Mouse (Mus musculus) kidney, adult 8-10 months (tissue): Measurements from ENCODE around the gene Klhl24.
"Not testable (repeated sequence)": the region's sequence is repeated elsewhere in the genome, so short reads cannot be mapped to it uniquely, and the experiment has no call there.

ENCODE experiments used
- DNase-seq, 2 experiments: peaks; one replicate each; pipeline ENCODE4 v3.0.0; 2022

Gene Klhl24

DNA sequence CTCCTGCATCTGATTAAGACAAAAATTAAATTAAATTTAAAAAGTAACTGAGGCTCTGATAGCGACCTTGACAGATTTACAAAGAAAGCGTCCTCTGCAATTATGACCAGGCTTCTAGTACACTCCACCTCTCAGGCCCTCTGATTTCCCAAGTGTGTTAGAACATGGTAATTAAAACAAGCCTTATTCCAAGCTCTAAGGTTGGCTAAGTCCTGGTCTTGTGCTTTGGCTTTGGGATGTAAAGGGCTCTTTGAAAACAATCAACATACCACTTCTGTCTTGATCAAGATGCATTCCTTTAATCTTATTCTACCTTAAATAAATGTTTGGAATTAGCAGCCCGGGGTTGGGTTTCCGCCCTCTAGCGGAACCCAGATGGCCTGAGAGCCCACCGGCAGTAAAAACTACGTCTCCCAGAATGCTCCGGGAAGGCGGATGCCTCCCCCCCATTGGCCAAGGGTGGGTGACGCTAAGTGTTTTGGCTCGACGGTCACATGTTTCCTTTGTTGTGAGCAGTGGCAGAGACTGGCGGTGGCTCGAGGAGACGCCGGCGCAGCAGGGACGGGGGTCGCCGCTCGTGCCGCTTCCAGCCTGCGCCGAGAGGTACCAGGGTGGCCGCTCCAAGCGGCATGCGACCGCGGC lies at the start of gene Klhl24:
Klhl24 (plus strand) TSS at position 474 of the 642 bp plus-strand sequence.
- peak; percentile 95 to 96 for DNase-seq

DNA sequence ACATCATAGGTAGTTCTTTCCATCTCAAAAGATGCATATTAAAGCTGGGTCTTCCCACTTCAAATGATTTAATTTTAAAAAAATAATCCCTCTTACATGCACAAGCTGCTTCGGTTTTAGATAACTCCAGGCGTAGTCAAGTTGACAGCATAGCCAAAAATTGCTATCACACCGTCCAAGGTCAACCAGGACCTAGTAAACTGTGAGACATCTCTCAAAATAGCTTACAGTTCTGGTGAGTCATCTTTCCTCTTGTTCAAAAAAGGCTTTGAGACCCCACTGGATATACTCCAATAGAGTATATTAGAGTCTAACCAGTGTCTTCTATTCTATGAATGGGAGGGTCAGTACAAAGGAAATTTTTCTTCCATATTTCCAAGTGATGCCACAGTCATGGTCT lies 44.7 kb upstream of the Klhl24 start:
- no peak for DNase-seq

DNA sequence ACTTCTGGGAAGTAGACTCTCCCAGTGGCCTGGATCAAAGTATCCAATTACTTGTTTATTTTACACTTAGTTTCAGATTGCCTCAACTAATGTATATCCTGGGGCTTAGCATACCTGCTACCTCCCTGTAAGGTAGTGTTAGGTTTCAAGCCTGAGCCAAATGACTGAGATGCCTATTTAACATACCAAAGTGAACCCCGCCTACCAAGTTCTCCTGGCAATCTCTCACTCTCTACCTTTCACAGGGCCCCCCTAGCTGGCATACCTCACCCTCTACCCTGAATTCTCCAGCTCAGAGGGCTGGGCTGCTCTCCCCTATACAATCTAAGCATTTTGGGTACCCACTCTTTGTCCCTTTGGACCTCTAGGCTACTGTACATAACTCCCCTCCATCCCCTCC lies 24.6 kb upstream of the Klhl24 start:
- no peak for DNase-seq

DNA sequence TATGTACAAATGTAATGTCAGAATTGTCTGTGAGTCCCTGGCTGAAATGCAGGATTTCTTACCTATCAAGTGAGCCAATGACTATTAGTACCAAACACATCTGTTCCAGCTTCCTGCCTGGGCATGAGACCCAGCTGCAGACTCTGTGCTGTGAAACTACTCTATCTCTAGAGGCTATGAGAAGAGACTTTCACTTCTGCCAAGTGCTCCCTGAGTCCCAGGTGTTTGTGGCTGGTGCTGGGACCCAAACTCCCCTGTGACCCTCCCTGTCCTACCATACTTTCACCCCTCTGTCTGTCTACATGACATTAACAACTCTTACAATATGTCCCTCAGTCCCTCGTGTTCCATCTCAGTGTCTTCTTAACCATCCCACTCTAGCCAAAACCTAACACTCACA lies 20.7 kb upstream of the Klhl24 start:
- DNase-seq, result no peak

DNA sequence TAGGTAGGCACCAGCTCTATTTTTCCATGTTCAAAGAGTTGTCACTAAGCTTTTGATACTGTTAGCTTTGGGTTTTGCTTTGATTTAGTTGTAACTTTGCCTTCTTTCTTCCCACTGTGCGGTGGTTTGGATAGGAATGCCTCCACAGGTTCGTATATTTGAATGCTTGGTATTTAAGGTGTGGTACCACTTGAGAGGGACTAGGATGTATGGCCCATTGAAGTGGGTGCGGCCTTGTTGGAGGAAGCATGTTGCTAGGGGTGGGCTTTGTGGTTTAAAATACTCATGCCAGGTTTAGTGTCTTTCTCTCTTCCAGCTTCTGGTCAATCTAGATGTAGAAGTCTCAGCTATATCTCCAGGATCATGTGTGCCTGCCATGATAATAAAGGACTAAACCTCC lies 17.1 kb upstream of the Klhl24 start:
- no peak for DNase-seq

DNA sequence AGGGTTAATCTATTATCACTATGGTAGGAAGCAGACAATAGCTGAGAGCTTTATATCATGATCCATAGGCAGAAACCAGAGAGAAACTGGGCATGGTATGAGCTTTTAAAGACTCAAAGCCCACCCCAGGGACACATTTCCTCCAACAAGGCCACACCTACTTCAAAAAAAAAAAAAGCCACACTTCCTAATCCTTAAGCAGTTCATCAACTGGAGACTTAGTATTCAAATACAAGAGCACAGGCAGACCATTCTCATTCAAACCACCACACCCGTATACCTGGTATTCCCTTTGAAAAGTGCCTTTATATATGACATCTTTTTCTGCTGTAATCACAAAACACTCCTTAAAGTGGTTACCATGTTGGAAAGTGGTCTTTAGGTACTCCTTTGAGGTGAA lies 12.7 kb upstream of the Klhl24 start:
- DNase-seq, result no peak

DNA sequence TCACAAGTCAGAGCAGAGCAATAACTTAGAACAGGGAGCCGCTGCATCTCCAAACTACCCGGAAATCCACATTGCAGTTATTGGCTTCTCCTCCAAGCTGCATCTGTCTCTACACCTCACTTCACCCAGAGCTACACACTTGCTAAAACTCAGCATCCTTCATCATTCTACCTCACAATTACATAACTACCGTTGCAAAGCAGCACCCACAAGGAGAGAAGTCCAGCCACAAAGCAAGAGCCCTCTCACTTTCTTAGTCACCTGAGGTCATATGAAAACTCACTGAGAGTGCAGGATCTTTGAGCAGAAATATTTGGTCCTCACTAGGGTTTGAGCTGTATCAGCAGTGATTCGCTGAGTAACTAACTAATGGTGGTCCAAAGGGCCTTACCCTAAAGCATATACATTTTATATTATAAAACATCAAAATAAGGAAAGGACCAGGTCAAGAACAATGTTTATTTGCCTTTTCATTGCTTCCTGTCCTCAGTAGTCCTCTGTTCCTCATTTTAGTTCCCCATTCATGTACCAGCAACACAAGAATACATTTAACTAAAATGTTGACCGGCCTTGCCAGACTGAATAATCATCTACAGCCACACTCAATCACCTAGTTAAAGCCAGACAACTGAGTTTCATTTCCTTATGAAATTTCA lies 12.0 kb upstream of the Klhl24 start:
- no peak for DNase-seq

DNA sequence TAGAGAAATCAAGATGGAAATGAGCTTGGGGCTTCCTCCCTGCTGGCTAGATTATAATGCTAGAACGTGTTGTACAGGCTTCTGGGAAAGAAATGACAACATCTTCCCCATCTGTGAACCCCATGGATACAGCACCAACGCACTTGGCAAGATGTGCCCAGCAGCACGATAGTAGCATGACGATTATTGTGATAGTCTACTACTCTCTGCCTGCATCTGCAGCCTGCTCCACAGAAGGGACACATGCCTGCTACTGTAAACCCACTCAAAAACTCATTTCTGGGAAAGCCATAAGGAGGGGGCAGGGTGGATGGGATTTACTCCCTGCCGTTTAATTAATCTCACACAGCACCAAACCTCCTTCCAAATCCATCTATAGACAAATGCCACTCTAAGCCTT lies 10.4 kb upstream of the Klhl24 start:
- DNase-seq, result no peak

DNA sequence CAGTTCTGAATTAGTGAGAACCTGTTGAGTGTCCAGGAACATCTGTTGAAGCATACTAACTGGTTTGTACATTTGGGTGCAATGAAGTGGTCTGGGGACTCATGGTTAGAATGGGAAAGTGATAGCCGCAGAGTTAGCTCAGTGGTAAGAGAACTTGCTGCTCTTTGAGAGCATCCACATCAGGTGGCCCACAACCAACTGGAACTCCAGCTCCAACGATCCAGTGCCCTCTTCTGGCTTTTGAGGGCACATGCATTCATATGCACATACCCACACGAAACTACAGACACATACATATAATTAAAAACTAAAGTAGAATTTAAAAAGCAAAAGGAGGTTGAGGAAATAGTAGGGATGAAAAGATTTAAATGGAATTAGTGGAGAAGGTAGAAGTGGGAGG lies 7.7 kb upstream of the Klhl24 start:
- no peak for DNase-seq

DNA sequence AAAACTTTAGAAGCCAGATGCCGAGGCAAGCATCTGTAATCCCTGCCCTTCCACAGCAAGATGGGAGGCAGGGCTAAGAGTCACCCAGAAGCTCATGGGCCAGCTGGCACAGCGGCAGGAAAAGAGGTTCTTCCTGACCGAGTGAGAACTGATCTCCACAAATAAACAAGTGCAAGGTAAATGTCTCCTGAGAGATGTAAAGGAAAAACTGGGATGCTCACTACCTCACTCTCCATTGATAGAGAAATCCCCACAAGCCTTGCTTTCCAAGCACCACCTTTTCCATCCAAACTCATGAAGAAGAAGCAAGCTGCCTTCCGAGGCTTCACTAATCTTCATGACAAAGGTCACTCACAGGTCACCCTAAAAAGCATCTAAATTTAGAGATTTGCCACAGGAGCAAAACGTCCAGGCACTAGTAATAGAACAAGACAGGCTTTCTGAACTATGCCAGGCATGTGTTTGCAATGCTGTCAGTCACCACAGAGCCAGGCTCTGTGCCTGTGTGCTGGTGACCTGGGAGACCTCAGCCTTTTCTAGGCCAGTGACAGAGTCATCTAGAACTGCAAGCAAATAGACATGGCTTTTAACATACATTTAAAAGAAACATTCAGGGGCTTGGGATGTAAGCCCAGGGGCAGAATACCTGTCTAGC lies 6.3 kb upstream of the Klhl24 start:
- no peak for DNase-seq

DNA sequence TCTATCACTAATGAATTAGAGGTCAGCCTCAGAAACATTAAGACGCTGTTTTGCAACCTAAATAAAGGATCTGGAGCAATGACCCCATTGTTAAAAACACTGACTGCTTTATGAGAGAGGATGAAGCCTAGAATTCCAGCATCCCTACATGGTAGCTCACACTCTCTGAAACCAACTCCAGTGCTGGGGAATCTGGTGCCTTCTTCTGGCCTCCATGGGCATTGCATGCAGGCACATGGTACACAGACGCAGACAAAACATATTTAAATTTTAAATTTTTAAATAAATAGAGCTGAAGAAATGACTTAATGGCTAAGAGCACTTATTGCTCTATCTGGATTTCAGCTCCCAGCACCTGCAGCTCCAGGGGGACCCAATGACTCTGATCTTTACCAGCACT lies 1.4 kb upstream of the Klhl24 start:
- DNase-seq, result peak in 1 of 2 experiments; percentile 37

DNA sequence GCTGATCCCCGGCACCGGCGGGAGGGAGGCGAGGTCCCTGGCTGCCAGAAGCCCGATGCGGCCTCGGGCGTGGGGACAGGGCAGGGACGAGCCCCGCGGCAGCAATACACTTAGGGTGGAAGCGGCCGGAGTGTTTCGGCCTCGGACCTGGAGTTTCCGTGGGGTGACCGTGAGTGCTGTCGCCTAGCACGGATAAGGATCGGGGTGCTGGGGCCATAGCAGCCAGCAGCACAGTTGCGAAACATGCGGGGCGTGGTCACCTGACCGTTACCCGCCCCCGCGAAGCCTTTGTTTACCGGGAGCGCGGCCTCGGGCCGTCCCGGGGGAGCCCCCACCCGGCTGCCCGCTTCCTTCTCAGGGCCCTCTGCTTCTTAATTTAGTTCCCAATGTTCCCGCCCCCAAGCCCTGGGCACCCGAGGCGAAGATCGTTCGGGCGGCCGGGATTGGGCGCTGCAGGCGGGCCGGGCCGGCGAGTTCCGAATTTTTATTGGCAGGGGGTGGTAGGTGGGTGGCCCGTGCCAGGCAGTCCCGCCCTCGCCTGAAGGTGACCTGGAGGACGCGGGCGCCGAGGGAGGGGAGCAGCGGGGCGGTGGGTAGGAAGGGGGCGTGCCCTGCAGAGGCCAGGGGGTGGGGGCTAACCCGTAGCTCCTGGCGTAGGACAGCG lies 501 bp downstream of the Klhl24 start:
- peak; percentile 97 for DNase-seq

DNA sequence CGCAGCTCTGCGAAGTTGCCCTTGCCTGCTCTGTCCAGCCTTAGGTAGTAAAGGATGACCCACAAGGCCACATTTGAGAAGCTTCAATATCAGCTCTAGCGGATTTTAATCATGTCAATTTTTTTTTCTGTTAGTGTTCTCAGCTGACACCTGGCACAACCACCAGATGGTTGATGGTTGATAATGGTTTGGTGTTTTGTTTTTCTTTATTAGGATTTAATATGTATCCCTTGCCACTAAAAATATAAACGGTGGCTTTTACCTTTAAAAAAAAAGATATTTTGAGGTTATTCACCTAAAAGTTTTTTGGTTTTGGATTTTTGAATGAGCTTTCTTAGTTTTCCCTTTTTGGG lies 1.0 kb downstream of the Klhl24 start:
- no peak for DNase-seq

DNA sequence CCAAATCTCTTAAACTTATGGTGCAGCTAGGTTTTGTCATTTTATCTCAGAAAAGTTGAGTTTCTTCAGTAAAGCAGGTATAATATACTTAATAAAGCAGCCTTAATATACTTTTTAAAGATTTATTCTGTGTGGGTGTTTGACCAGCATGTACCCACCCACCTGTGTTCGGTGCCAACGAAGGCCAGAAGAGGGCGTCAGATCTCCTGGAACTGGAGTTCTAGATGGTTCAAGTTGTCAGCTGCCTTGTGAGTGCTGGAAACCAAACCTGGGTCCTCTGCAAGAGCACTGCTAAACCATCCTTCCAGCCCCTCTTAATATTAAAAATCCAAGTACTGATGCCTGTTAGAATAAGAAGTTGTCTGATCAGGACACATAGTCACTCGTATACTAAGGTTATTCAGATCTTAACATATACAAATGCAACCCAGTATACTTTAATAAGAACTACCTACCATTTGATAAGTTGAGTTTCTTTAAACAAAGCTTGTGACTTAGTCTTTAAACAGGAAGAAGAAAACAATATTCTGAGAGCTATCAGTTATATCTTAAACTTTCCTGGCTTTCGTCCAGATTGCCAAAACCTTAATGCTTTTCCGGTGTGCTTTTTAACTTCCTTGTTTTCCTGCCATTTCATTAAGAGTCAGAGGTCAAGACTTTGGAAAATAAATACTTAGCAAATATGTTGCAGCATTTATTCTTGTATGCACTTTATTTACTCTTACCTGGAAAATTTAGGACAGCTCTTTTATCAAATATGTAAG lies 1.7 kb downstream of the Klhl24 start:
- peak in 1 of 2 experiments; percentile 17 for DNase-seq

DNA sequence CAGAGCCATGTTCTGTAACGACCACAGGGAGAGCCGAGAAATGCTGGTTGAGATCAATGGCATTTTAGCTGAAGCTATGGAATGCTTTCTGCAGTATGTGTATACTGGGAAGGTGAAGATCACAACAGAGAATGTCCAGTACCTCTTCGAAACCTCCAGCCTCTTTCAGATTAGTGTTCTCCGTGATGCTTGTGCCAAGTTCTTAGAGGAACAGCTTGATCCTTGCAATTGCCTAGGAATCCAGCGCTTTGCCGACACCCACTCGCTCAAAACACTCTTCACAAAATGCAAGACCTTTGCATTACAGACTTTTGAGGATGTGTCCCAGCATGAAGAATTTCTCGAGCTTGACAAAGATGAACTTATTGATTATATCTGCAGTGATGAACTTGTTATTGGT lies 9.7 kb downstream of the Klhl24 start:
- DNase-seq, result no peak

DNA sequence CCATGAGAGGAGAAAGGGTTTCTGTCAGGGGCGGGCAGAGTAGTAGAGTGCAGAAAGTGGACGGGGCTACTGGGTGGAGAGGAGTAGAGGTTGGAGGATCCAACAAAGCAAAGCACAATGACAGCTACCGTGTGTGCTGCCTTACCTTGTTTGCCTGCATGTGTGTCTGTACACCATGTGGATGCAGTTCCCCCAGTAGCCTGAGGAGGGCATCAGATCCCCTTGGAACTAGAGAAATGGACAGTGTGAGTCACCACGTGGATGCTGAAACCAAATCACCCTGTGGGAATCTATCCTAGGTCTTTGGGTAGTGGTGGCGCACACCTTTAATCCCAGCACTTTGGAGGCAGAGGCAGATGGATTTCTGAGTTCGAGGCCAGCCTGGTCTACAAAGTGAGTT lies 11.6 kb downstream of the Klhl24 start:
- no peak for DNase-seq

DNA sequence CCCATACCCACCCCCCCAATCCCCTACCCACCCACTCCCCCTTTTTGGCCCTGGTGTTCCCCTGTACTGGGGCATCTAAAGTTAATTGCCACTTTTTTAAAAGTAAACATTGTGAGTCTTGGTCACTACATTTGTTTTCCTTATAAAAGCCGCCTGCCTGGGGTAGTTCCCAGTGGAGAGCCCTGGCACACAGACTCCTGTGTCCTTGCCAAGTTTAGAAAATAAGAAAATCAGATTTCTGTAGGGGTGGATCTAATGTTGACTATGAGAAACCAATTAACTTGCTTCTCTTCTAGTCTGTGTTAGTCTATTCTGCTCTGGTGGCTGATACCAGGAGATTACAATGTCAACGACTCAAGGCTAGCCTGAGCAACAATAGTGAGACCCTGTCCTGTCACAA lies 15.3 kb downstream of the Klhl24 start:
- DNase-seq, result no peak

DNA sequence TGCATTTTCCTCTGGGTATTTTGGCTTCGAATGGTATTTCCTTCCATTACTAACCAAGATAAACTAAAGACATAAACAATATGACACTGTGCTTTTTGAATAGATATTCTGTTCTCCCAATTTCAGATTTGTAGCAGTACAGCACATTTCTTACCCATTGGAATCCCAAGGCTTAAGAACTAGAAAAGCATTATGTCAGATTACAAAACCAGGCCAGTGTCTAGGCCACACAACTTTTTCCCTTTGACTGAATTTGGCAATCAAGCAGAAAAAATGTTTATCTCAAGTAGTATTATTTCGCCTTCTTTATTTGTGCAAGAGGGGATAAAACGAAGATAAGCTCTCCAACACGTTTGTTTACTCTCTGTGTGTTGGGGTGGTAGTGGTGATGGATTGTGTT lies 18.7 kb downstream of the Klhl24 start:
- no peak for DNase-seq

DNA sequence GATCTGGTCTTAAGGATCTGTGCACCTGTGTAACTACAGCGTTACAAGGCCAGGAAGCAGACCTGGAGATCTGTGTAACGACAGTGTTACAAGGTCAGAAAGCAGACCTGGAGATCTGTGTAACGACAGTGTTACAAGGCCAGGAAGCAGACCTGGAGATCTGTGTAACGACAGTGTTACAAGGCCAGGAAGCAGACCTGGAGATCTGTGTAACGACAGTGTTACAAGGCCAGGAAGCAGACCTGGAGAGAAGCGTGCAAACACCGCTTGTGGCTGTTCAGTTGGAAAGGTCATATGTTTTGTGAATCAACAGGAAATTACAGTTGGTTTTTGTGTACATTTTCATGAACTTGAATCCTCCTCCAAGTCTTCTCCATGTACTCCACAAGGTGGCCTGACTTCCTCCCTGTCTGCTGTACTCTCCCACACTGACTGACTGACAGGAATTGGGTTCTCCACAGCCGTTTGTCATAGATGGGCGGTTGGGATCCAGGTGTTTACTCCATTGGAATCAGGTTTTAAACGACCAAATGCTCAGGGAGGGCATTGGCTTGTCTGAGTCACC lies 29.1 kb downstream of the Klhl24 start:
- DNase-seq, result not testable (repeated sequence)

DNA sequence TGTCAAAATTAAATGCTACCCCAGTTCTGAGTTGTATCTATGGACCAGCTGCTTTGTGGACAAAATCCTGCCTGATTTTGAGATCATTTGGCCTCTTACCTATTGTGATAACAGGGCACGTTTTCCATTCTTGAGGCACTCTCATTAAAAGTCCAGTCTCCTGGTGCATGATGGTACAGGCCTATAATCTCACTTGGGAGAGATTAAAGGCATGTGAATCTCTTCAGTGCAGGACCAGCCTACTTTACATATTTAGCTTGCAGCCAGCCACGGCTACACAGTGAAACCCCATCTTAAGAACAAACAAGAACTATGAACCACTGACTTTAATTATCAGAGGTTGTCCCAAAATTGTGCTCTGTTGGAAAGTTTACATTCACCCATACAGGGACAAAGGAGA lies 33.1 kb downstream of the Klhl24 start:
- DNase-seq, result no peak

DNA sequence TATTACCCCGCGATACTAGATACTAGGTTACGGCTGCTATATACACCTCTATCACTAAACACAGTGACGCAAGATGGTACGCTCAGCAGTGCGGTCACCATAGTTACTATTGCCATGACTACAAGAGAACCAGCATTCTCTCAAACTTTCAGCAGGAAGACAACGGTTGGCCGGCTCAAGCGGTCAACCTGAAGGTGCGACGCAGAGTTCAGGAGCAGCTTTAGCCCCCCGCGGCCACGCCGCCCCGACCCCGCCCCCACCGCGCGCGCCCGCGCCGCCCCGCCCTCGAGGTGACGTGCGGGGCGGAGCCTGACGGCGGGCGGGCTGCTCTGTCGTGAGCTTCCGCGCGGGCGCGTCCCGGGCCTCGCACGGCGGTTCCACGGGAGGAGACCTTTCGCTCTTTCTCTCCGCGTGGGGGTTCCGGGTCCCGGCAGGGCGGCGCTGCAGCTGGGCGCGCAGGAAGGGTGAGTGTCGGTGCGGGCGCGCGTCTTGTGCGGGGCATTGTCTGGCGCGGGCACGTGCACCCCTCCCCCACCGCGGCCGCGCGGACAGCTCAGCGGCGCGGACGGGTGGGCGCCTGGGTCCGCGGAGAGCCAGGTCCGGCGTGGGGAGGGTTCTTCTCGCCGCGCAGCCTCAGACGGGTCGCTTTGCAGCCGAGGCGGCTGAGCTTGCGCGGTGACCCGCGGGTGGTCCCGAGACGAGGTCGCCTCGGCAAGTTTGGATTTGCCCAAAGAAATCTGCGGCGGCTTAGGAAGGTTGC lies 43.6 kb downstream of the Klhl24 start, which contains the start of gene Yeats2:
Yeats2 (plus strand) TSS at position 292 of the 760 bp plus-strand sequence.
- peak; percentile 61 to 71 for DNase-seq

DNA sequence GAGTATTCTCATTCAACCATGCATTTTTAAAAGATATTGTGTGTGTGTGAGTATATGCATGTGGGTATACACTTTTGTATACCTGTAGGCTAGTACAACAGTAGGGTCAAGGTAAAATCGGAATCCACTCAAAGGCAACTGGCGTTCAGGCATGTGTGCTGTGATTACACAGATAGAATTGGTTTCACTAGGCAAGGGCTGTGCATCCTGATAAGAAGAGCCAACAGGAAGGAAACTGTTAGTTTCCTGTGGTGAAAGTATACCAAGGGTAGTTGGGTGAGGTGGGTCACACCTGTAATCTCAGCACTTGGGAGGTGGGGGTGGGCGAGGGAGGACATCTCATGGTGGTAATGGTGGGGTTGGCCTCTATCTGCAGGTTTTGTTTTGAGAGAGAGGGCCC lies 47.2 kb downstream of the Klhl24 start:
- DNase-seq, result no peak
